Mouse (Mus musculus): ENCODE results near the gene Zbtb4.

Gene Zbtb4

GRCm38 (mm10) chr11:69801379-69801977 is 35.8 kb downstream of the Zbtb4 start, which contains the start of gene Fgf11:
Gene Fgf11, minus strand, starts transcription at chr11:69801857.
- no peak for DNase-seq

- peak; percentile 65 for DNase-seq
Measured at GRCm38 (mm10) chr11:69802648-69803105, 37.0 kb downstream of the Zbtb4 start.

- no peak for DNase-seq
Measured at GRCm38 (mm10) chr11:69803328-69803727, 37.6 kb downstream of the Zbtb4 start.

- DNase-seq = no peak
Measured at GRCm38 (mm10) chr11:69803786-69804651, 38.3 kb downstream of the Zbtb4 start.

GRCm38 (mm10) chr11:69804652-69804940 is 38.9 kb downstream of the Zbtb4 start:
- DNase-seq = no peak

- DNase-seq = no peak
Measured at GRCm38 (mm10) chr11:69804972-69805909, 39.5 kb downstream of the Zbtb4 start, which contains the start of gene Tmem102. Gene Tmem102, minus strand, starts transcription at chr11:69805624.

- no peak for DNase-seq
Measured at GRCm38 (mm10) chr11:69806378-69806777, 40.7 kb downstream of the Zbtb4 start.

GRCm38 (mm10) chr11:69807641-69808040 is 41.9 kb downstream of the Zbtb4 start:
- no peak for DNase-seq

GRCm38 (mm10) chr11:69810280-69810679 is 44.6 kb downstream of the Zbtb4 start:
- no peak for DNase-seq

- no peak for DNase-seq
Measured at GRCm38 (mm10) chr11:69815155-69815554, 49.4 kb downstream of the Zbtb4 start, which contains the start of gene Gm39566. Gene Gm39566, minus strand, starts transcription at chr11:69815298.

- DNase-seq = no peak
Measured at GRCm38 (mm10) chr11:69816520-69816919, 50.8 kb downstream of the Zbtb4 start.

- no peak for DNase-seq
Measured at GRCm38 (mm10) chr11:69818365-69818764, 52.7 kb downstream of the Zbtb4 start, which contains the start of gene Spem2. Gene Spem2, minus strand, starts transcription at chr11:69818465.

- no peak for DNase-seq
Measured at GRCm38 (mm10) chr11:69818871-69819270, 53.2 kb downstream of the Zbtb4 start.

GRCm38 (mm10) chr11:69822080-69822479 is 56.4 kb downstream of the Zbtb4 start, which contains the start of gene Spem1:
Gene Spem1, minus strand, starts transcription at chr11:69822180.
- no peak for DNase-seq

GRCm38 (mm10) chr11:69823456-69823855 is 57.7 kb downstream of the Zbtb4 start:
- DNase-seq = peak; percentile 38

- DNase-seq = peak; percentile 42
Measured at GRCm38 (mm10) chr11:69828832-69829231, 63.1 kb downstream of the Zbtb4 start.

GRCm38 (mm10) chr11:69833554-69833953 is 67.8 kb downstream of the Zbtb4 start:
- DNase-seq = no peak
